24 mouse cellular contexts compared by ENCODE assay signal in genomic region chr2:165510466-165510865, GRCm38 (mm10). TPM values are rescaled to one million over a fixed set of nuclear protein-coding genes. Genes with fewer than 3 reads are reported as not detected.
DNase-seq lines count a peak whose midpoint lies in the region; ATAC-seq lines count a peak whose summit lies in the region.
"Had no signal": no experiment of that assay in that cellular context is flagged by ENCODE, and none has a peak within 500 bp of the region (broad histone marks: within the 10 kb centered on the region; RNA-seq: fewer than 3 reads in every experiment).

No protein-coding gene starts in this region.

- H3K27ac ChIP-seq in hindbrain, embryonic 10.5 days, result no peak overlapping the region
- no peak overlapping the region for H3K27ac ChIP-seq in liver, embryonic 11.5 days (ENCODE audit: low read depth, low read length)
- H3K27ac ChIP-seq: embryonic facial prominence, embryonic 15.5 days; forebrain, embryonic 10.5 days; heart, embryonic 10.5 days; hindbrain, embryonic 13.5 days; hindbrain, postnatal 0 days had no signal

- WGBS in hindbrain, embryonic 10.5 days, result 70% methylated on average over 5 of the region's 5 CpGs
- WGBS in liver, embryonic 11.5 days, result 70% methylated on average over 5 of the region's 5 CpGs

- H3K4me1 ChIP-seq in hindbrain, embryonic 10.5 days (replicated peaks), result peaks cover 33% of the 10 kb centered on the region
- H3K4me1 ChIP-seq in liver, embryonic 11.5 days (replicated peaks; ENCODE audit: control insufficient read depth, insufficient read depth, low read length), result no peaks in the 10 kb centered on the region

- H3K4me3 ChIP-seq in hindbrain, embryonic 10.5 days, result no peak overlapping the region
- no peak overlapping the region for H3K4me3 ChIP-seq in liver, embryonic 11.5 days (ENCODE audit: low read depth, low read length)
- H3K4me3 ChIP-seq: embryonic facial prominence, embryonic 15.5 days; erythroblast, embryonic 14.5 days; forebrain, embryonic 10.5 days; heart, embryonic 10.5 days; hindbrain, embryonic 13.5 days had no signal

- H3K36me3 ChIP-seq in hindbrain, embryonic 10.5 days, result no peaks in the 10 kb centered on the region
- H3K36me3 ChIP-seq in liver, embryonic 11.5 days (ENCODE audit: control insufficient read depth, insufficient read depth, low read length), result no peaks in the 10 kb centered on the region
- H3K36me3 ChIP-seq: forebrain, embryonic 10.5 days; heart, embryonic 10.5 days; hindbrain, embryonic 13.5 days had no signal

- ATAC-seq in frontal cortex, adult (ENCODE audit: low TSS enrichment), result peak; percentile 89
- ATAC-seq in liver, embryonic 11.5 days (replicated peaks; ENCODE audit: low FRiP score), result no peak
- ATAC-seq: forebrain, embryonic 14.5 days; hindbrain, postnatal 0 days had no signal

- no peak for DNase-seq in frontal cortex, postnatal 25 days (ENCODE audit: low spot score in 2 of 2)
- peak; percentile 51 for DNase-seq in right cerebral cortex, adult 18-20 months
- no peak for DNase-seq in right cerebral cortex, postnatal 4 days
- peak; percentile 32 to 33 for DNase-seq in right cerebral cortex, adult 2 months (ENCODE audit: low spot score in 2 of 2)
- DNase-seq in telencephalon, adult 2 months (ENCODE audit: low read depth, low spot score), result peak; percentile 76
- DNase-seq in hindbrain, embryonic 10.5 days (ENCODE audit: low spot score), result no peak
- DNase-seq in liver, embryonic 11.5 days (ENCODE audit: low spot score), result no peak
- DNase-seq: adrenal gland, adult 2 months; adrenal gland, postnatal 25 days; cerebellum, adult 8-10 months; cerebellum, postnatal 14 days; gastrocnemius, postnatal 36 days; heart, adult 18-20 months; heart, postnatal 10 days; heart, postnatal 4 days had no signal

- 0 out of 2 replicates have a peak, but pooled peaks cover 6% of the 10 kb centered on the region for H3K27me3 ChIP-seq in hindbrain, embryonic 10.5 days (ENCODE audit: insufficient read depth, poor library complexity, severe bottlenecking)
- no peaks in the 10 kb centered on the region for H3K27me3 ChIP-seq in liver, embryonic 11.5 days (replicated peaks; ENCODE audit: control insufficient read depth, insufficient read depth, low read length)
- H3K27me3 ChIP-seq: embryonic facial prominence, embryonic 15.5 days had no signal

- H3K9ac ChIP-seq in liver, embryonic 11.5 days (ENCODE audit: low read depth, low read length), result no peak overlapping the region
- H3K9ac ChIP-seq: embryonic facial prominence, embryonic 15.5 days; hindbrain, embryonic 13.5 days had no signal

- no peak overlapping the region for H3K4me2 ChIP-seq in liver, embryonic 11.5 days
- H3K4me2 ChIP-seq: embryonic facial prominence, embryonic 15.5 days; hindbrain, embryonic 13.5 days had no signal

- H3K9me3 ChIP-seq in hindbrain, embryonic 10.5 days, result no peaks in the 10 kb centered on the region
- H3K9me3 ChIP-seq in liver, embryonic 11.5 days (ENCODE audit: control insufficient read depth, low read length), result no peaks in the 10 kb centered on the region
- H3K9me3 ChIP-seq: embryonic facial prominence, embryonic 15.5 days; forebrain, embryonic 10.5 days; heart, embryonic 10.5 days; hindbrain, embryonic 13.5 days had no signal

RNA-seq across cellular contexts. Expression of gene Slc2a10, which starts 6.9 kb away (rescaled TPM):
- 4.2 and 5.0 TPM in 2 replicates for polyA plus RNA-seq in hindbrain, embryonic 10.5 days (2016; fragmentation: Nextera tagmentation; extraction: Ambion mirVana)
- 1.6 and 2.1 TPM in 2 replicates for polyA plus RNA-seq in liver, embryonic 11.5 days (2014; fragmentation: Nextera tagmentation; extraction: Ambion mirVana)
- polyA plus RNA-seq: erythroblast, embryonic 14.5 days had no signal

RNA-seq across cellular contexts. Expression of gene Trp53rka, which starts 17.3 kb away (rescaled TPM):
- polyA plus RNA-seq in hindbrain, embryonic 10.5 days (2016; fragmentation: Nextera tagmentation; extraction: Ambion mirVana), result 56.9 and 59.5 TPM in 2 replicates
- 28.8 and 31.4 TPM in 2 replicates for polyA plus RNA-seq in liver, embryonic 11.5 days (2014; fragmentation: Nextera tagmentation; extraction: Ambion mirVana)

RNA-seq across cellular contexts. Expression of gene Slc13a3, which starts 37.4 kb away (rescaled TPM):
- polyA plus RNA-seq in hindbrain, embryonic 10.5 days (2016; fragmentation: Nextera tagmentation; extraction: Ambion mirVana), result 0.84 and 1.1 TPM in 2 replicates
- 2.9 and 4.0 TPM in 2 replicates for polyA plus RNA-seq in liver, embryonic 11.5 days (2014; fragmentation: Nextera tagmentation; extraction: Ambion mirVana)
- polyA plus RNA-seq: C2C12 had no signal

Comparison
In these comparisons a context has a peak if more than half of its experiments do, and no peak if none do; other contexts are left out.
1. DNase-seq: peak in right cerebral cortex, adult 18-20 months (single experiment), right cerebral cortex, adult 2 months (2 of 2) and telencephalon, adult 2 months (single experiment); none in frontal cortex, postnatal 25 days (0 of 2), right cerebral cortex, postnatal 4 days (single experiment), hindbrain, embryonic 10.5 days (single experiment) and liver, embryonic 11.5 days (single experiment).